Comparison of ENCODE assay signal across 27 mouse cellular contexts in genomic region chr7:30224206-30224605, GRCm38 (mm10). TPM values are rescaled to one million over a fixed set of nuclear protein-coding genes. Genes with fewer than 3 reads are reported as not detected.
DNase-seq lines count a peak whose midpoint lies in the region; ATAC-seq lines count a peak whose summit lies in the region.
"Had no signal": no experiment of that assay in that cellular context is flagged by ENCODE, and none has a peak within 500 bp of the region (broad histone marks: within the 10 kb centered on the region; RNA-seq: fewer than 3 reads in every experiment).

No protein-coding gene starts in this region.

- H3K9ac ChIP-seq in midbrain, embryonic 11.5 days (ENCODE audit: low read length) = no peak overlapping the region
- H3K9ac ChIP-seq in midbrain, embryonic 13.5 days (replicated peaks) = no peak overlapping the region

- H3K9me3 ChIP-seq in midbrain, embryonic 11.5 days (ENCODE audit: control insufficient read depth, low read length) = no peaks in the 10 kb centered on the region
- H3K9me3 ChIP-seq in midbrain, embryonic 13.5 days = no peaks in the 10 kb centered on the region
- H3K9me3 ChIP-seq: G1E had no signal

- intact Hi-C loops in heart, postnatal 10 days (cut with DNase I) = no loop called here

- no peak overlapping the region for H3K27ac ChIP-seq in midbrain, embryonic 11.5 days (ENCODE audit: low read depth, low read length)
- no peak overlapping the region for H3K27ac ChIP-seq in midbrain, embryonic 13.5 days

- no peak for ATAC-seq in midbrain, embryonic 11.5 days (ENCODE audit: low FRiP score)
- ATAC-seq in midbrain, embryonic 13.5 days = no peak
- ATAC-seq: activated CD4-positive, CD25-positive, alpha-beta regulatory T cell, adult 4 months; CD4-positive, CD25-positive, alpha-beta regulatory T cell, adult 4 months; Patski had no signal

- H3K4me2 ChIP-seq in midbrain, embryonic 11.5 days = no peak overlapping the region
- no peak overlapping the region for H3K4me2 ChIP-seq in midbrain, embryonic 13.5 days (replicated peaks)

- peaks cover 5% of the 10 kb centered on the region; the same call in 1 of the 2 replicates for H3K4me1 ChIP-seq in midbrain, embryonic 11.5 days (ENCODE audit: control insufficient read depth, insufficient read depth, low read length)
- H3K4me1 ChIP-seq in midbrain, embryonic 13.5 days (replicated peaks) = peaks cover 9% of the 10 kb centered on the region

- H3K36me3 ChIP-seq in midbrain, embryonic 11.5 days (ENCODE audit: control insufficient read depth, insufficient read depth, low read length) = peaks cover 16% of the 10 kb centered on the region
- peaks cover 64% of the 10 kb centered on the region for H3K36me3 ChIP-seq in midbrain, embryonic 13.5 days

- H3K4me3 ChIP-seq in midbrain, embryonic 11.5 days (ENCODE audit: low read depth, low read length) = no peak overlapping the region
- no peak overlapping the region for H3K4me3 ChIP-seq in midbrain, embryonic 13.5 days (replicated peaks)

- WGBS in midbrain, embryonic 11.5 days = 95% methylated on average over 12 of the region's 12 CpGs
- 93% methylated on average over 12 of the region's 12 CpGs for WGBS in midbrain, embryonic 13.5 days

- peak; percentile 77 for DNase-seq in heart, adult 11 months
- no peak for DNase-seq in heart, postnatal 10 days
- DNase-seq in midbrain, embryonic 11.5 days (ENCODE audit: low spot score, missing footprints) = peak; percentile 69
- DNase-seq in R1 (ENCODE audit: low read depth, low spot score) = peak; percentile 32
- DNase-seq in adrenal gland, adult (ENCODE audit: inconsistent age in 2 of 2, low spot score in 1 of 2) = no peak
- DNase-seq: adrenal gland, adult 2 months; adrenal gland, adult 8-10 months; adrenal gland, postnatal 10 days; adrenal gland, postnatal 14 days; adrenal gland, postnatal 25 days; adrenal gland, postnatal 36 days; B cell, adult 2 months; cerebellum, adult 11 months; cerebellum, adult 18-20 months; cerebellum, adult 2 months; cerebellum, adult 8-10 months had no signal

- no peaks in the 10 kb centered on the region for H3K27me3 ChIP-seq in midbrain, embryonic 11.5 days (ENCODE audit: control insufficient read depth, insufficient read depth, low read length)
- no peaks in the 10 kb centered on the region for H3K27me3 ChIP-seq in midbrain, embryonic 13.5 days
- H3K27me3 ChIP-seq: CH12.LX, Patski had no signal

RNA-seq across cellular contexts. Expression of gene Polr2i, which starts 7.5 kb away (rescaled TPM):
- total RNA-seq in heart, postnatal 10 days (2021) = 10 to 100 TPM; 55.5 to 60.7 TPM
- 149 and 163 TPM in 2 replicates for polyA plus RNA-seq in midbrain, embryonic 11.5 days (2014; fragmentation: Nextera tagmentation; extraction: Ambion mirVana)
- 181 and 186 TPM in 2 replicates for polyA plus RNA-seq in midbrain, embryonic 13.5 days (2015; fragmentation: Nextera tagmentation; extraction: Ambion mirVana)

RNA-seq across cellular contexts. Expression of gene Tbcb, which starts 7.9 kb away (rescaled TPM):
- total RNA-seq in heart, postnatal 10 days (2021) = 10 to 100 TPM; 68.5 to 76.1 TPM
- polyA plus RNA-seq in midbrain, embryonic 11.5 days (2014; fragmentation: Nextera tagmentation; extraction: Ambion mirVana) = 255 and 260 TPM in 2 replicates
- 359 and 362 TPM in 2 replicates for polyA plus RNA-seq in midbrain, embryonic 13.5 days (2015; fragmentation: Nextera tagmentation; extraction: Ambion mirVana)

RNA-seq across cellular contexts. Expression of gene Ovol3, which starts 11.3 kb away (rescaled TPM):
- total RNA-seq in heart, postnatal 10 days (2021) = not detected
- not detected in 2 replicates for polyA plus RNA-seq in midbrain, embryonic 11.5 days (2014; fragmentation: Nextera tagmentation; extraction: Ambion mirVana)
- polyA plus RNA-seq in midbrain, embryonic 13.5 days (2015; fragmentation: Nextera tagmentation; extraction: Ambion mirVana) = not detected in 2 replicates
- total RNA-seq: adrenal gland, adult 18-20 months; adrenal gland, adult 2 months; adrenal gland, adult 8-10 months; adrenal gland, postnatal 10 days; adrenal gland, postnatal 14 days; adrenal gland, postnatal 25 days; adrenal gland, postnatal 36 days; adrenal gland, postnatal 4 days; ES-E14; G1E; MEL had no signal
- polyA plus RNA-seq: activated CD4-positive, CD25-positive, alpha-beta regulatory T cell, adult 4 months; adrenal gland, adult 2 months; C2C12; CD4-positive, CD25-positive, alpha-beta regulatory T cell, adult 4 months; cerebellum, adult 2 months; G1E; Patski had no signal

RNA-seq across cellular contexts. Expression of gene Capns1, which starts 25.6 kb away (rescaled TPM):
- 100 to 1,000 TPM; 303 to 326 TPM for total RNA-seq in heart, postnatal 10 days (2021)
- 39.0 and 43.9 TPM in 2 replicates for polyA plus RNA-seq in midbrain, embryonic 11.5 days (2014; fragmentation: Nextera tagmentation; extraction: Ambion mirVana)
- 57.2 and 64.1 TPM in 2 replicates for polyA plus RNA-seq in midbrain, embryonic 13.5 days (2015; fragmentation: Nextera tagmentation; extraction: Ambion mirVana)

RNA-seq across cellular contexts. Expression of gene Cox7a1, which starts 40.3 kb away (rescaled TPM):
- total RNA-seq in heart, postnatal 10 days (2021) = 1,000 to 10,000 TPM; 1,192 to 1,277 TPM
- 3.5 and 4.1 TPM in 2 replicates for polyA plus RNA-seq in midbrain, embryonic 11.5 days (2014; fragmentation: Nextera tagmentation; extraction: Ambion mirVana)
- 3.0 and 4.4 TPM in 2 replicates for polyA plus RNA-seq in midbrain, embryonic 13.5 days (2015; fragmentation: Nextera tagmentation; extraction: Ambion mirVana)

Comparison
In these comparisons a context has a peak if more than half of its experiments do, and no peak if none do; other contexts are left out.
1. DNase-seq: peak in heart, adult 11 months (single experiment), midbrain, embryonic 11.5 days (single experiment) and R1 (single experiment); none in heart, postnatal 10 days (0 of 2) and adrenal gland, adult (0 of 2).